Mouse (Mus musculus) megakaryocyte, embryonic 14.5 days (primary cell): ENCODE results near the gene Pxk.

Experiments used
- FLI1 ChIP-seq: IDR thresholded peaks from 2 replicates; pipeline ENCODE4 v1.6.1; 2012; ENCODE audit warnings: low read length, inconsistent platforms, mixed read lengths
- GATA1 ChIP-seq: IDR thresholded peaks from 3 replicates; pipeline ENCODE4 v1.6.1; 2012; ENCODE audit warnings: mixed read lengths, low read length, inconsistent platforms, borderline replicate concordance

DNA sequence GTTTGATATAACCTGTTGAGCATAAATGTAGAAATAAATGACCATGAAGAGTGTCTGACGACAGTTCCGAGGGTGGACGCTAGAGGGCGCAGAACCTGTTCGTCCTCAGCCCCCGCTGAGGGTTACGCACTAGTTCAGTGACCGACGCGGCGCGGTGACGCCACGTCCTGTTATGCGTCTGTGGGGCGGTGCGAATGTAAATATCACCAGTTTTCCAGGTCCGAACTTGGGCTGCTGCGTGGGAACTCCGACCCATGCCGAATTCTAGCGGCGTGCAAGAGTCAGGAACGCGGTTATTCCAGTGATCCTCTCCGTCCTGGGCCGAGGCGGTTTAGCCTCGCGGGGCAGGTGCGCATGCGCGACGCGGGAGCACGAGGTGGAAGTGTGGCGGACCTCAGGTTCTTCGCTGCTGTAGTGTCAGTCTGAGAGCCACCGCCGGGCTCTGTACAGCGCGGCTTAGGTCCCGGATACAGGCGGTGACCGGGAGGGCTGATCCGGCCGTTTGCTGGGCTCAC, 17.8 kb upstream of the Pxk start, which contains the start of gene Rpp14:
- TF ChIP-seq GATA1 (no peak), FLI1 (no peak)
